Mouse (Mus musculus) frontal cortex, adult 2 months (tissue): ENCODE measurements around the gene Igf2bp2. TPM values are rescaled to one million over a fixed set of nuclear protein-coding genes. Genes with fewer than 3 reads are reported as not detected.
A peak's percentile ranks its signal among the peaks of the same experiment; 100 is the strongest.

ENCODE experiments used
- DNase-seq, 2 experiments: peaks; one replicate each; pipeline ENCODE4 v3.0.0; 2022; ENCODE audit warnings: low spot score in 1 of 2; ENCODE audit errors: extremely low spot score in 1 of 2
- polyA plus RNA-seq: library from polyadenylated mRNA; depleted of rRNA; stranded (reverse); fragments of >200 nt; gene quantifications from 2 replicates; pipeline ENCODE4 v1.2.3, GENCODE M21; 2012; rRNA removed

Igf2bp2 gene
- 1.3 and 1.9 TPM in 2 replicates for polyA plus RNA-seq

DNA sequence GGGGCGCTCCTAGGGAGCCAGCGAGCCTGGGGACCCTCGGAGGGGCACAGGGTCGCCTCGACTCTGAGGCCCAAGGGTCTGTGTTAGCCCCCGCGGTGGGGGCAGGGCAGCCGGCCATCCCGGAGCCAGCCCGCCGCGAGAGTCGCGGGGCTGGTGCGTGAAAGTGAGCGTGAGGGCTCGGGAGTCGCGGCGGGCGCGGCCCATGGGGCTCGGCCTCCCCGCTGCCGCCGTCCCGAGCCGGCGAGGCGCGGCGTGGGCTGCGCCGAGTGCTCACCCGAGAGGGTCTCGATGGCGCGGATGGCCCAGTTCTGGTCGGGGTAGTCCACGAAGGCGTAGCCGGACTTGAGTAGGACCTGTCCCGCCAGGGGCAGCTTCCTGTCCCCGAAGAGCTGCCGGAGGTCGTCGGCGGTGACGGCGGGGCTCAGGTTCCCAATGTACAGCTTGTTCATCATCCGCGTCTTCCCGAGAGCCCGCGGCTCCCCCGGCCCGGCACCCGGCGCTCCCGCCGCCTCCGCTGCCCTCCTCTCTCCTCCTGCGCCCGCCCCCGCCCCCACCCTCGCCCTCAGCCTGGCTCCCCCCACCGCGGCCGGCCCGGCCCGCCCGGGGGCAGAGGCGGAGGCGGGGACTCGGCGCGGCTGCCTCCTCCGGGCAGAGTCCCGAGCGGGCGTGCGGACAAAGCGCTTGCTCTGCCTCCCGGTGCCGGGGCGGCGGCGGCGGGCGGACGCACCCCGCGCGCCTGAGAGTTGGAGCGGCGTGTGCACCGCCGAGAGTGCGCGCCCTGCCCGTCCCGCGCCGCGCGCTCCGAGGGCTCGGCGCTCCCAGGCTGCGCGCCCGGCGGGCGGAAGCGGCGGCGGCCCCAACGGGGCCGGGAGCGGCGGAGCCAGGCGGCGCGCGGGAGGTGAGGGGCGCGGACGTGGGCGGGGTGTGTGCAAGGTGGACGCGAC is at the start of gene Igf2bp2:
TSS of gene Igf2bp2 (minus strand) at position 788 of the 944 bp plus-strand sequence.
- peak in 1 of 2 experiments; percentile 4 for DNase-seq

DNA sequence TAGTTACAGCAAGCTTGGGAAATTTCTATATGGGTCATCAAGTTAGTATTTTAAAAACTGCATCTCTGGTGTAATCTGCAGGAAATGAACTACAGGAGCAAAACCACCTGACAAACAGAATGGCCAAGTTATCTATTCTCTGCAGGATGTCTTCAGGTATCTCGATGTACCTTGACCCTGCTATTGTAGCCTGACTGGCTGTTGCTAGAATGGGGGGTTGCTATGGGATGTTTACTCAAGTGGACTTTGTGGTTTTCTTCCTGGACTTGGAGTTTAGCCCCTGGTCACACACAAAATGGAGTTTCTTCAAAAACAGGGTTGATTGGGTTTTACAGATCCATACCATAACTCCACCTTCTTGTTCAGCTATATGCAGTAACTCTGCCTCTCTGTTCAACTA is 40.4 kb upstream of the Igf2bp2 start:
- DNase-seq: no peak

DNA sequence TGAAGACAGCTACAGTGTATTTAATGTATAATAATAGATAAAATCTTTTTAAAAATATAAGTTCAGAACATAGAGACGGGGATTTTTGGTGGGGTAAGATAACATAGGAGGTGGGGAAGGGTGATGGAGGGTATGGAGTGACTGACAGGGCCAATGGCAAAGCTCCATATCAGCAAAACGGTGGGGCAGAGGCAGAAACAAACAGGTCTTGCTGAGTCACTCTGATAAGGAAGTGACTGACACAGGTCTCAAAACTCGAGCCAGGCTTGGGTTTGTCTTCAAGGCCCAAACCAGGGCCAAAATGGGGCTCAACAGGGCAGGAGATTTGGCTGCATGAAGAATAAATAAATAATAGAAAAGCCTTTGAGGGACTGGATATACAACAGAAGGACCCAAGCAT is 38.8 kb upstream of the Igf2bp2 start:
- no peak for DNase-seq

DNA sequence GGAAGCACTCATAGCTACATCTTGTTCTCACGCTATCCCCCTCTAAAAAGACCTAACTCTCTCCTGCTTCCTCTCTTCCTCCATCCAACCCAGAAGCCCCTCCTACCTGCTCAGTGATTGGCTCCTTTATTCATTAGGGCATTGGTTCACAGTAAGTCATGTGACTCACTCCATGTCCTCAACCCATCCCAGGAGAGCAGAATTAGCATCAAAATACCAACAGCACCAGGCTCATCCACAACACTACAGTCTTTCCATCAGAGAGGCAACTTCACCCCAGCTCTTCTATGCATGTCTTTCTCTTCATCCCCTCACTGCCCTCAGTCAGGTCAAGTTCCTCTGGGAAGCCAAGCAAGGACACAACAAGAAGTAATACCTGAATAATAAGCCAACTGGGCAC is 37.4 kb upstream of the Igf2bp2 start:
- no peak for DNase-seq

DNA sequence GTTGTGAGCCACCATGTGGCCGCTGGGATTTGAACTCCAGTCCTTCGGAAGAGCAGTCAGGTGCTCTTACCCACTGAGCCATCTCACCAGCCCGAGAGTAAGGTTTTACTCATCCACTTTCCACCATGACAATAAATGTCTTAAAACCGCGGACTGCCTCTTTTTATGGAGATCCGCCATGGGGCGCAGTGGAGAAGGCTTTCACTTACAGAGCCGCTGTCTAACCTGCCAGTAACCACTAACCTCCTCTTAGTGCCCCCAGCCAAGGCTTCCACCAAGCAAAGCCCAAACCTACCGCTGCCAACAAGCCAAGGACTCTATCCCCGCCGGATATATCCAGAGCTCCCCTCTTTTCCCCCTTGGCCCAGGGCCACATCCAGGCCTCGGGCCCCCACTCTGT is 24.3 kb upstream of the Igf2bp2 start:
- DNase-seq: no peak

DNA sequence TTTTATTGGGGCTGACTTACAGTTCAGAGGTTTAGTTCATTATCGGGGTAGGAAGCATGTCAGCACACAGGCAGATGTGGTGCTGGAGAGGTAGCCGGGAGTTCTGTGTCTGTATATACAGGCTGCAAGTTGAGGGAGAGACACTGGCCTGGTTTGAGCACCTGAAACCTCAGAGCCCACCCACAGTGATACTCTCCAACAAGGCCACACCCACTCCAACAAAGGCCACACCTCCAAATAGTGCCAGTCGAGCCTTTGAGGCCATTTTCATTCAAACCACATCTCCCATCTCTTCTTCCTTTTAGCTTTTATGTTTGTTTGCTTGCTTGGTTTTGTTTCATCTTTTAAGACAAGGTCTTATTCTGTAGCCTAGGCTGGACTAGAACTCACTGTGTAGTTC is 22.3 kb upstream of the Igf2bp2 start:
- no peak for DNase-seq

DNA sequence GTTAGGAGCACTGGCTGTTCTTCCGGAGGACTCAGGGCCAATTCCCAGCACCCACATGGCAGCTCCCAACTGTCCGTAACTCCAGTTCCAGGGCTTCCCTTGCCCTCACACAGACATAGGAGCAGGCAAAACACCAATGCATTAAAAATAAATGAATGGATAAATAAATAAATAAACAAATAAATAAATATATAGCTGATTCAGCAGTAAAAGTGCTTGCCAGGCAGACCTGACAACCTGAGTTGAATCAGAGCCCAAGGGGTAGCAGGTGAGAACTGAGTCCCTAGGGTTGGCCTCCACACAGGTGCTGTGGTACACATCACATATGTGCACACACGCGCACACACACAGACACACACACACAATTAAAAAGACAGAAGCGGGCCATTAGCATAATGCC is 21.0 kb upstream of the Igf2bp2 start:
- DNase-seq: no peak

DNA sequence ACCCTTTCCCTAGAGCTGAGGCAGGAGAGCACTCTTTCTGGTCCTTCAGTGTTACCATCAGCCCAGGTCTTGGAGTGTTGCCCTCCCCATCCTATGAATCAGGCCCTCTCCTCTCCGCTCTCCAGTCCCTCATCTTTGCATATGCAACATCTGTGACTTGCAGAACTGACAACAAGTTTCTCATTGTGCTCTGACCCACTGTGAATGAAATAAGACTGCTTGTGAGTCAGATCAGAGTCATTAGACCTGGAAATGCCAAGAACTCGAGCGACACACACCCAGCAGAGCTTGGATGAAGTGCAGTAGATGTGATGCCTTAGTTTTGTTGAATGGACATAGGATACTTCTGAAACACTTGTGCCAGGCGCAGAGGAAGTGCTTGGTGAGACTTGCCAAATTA is 19.2 kb upstream of the Igf2bp2 start:
- no peak for DNase-seq

DNA sequence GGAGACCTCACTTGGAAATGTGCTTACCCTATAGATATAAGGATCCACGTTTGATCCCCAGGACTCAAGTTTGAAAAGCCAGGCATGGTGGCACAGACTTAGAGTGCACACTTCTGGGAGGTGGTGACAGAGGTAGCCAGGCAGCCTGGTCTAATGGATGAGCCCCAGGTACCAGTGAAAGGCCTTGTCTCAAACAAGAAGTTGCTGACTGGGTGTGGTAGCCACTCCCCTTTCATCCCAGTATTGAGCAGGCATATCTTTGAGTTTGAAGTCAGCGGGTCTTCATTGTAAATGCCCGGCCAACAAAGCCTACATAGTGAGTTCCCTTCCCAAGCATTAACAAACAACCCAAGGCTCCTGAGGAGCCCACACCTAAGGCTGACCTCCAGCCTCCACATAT is 15.7 kb upstream of the Igf2bp2 start:
- DNase-seq: no peak

DNA sequence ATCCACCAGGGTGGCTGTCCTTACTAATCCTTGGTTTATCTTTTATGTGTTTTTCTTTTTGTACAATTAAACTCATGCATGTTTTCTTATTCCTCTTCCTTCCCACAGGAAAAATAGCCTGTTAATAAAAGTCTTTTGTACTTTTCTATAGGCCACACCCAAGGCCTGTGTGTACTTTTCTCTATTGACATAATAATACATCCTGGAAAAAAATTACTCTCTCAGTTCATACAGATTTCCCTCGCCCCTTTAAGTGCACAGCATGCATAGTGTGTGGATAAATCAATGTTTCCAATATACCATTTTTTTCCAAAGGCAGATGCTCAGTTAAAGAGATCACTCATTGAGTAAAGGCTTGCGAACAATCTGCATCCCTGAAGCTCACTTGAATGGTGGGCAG is 14.9 kb upstream of the Igf2bp2 start:
- no peak for DNase-seq

DNA sequence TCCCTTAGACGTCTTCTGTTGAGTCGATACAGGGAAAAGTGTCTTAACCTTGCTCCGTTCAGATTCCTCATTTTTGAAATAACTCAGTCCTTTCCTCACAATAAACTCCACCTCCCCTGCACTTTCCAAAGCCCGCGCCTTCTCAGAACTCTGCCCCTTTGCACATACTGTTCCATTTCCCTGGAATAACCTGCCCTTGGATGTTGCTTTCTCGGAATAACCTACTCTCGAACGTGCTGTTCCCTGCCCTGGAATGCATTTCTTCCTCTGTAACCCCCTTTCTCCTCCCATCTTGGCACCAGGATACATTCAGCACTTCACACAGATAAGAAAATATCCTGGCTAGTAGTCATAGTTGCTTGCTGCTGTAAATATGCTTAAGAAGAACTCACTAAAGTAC is 5.6 kb upstream of the Igf2bp2 start:
- DNase-seq: no peak

DNA sequence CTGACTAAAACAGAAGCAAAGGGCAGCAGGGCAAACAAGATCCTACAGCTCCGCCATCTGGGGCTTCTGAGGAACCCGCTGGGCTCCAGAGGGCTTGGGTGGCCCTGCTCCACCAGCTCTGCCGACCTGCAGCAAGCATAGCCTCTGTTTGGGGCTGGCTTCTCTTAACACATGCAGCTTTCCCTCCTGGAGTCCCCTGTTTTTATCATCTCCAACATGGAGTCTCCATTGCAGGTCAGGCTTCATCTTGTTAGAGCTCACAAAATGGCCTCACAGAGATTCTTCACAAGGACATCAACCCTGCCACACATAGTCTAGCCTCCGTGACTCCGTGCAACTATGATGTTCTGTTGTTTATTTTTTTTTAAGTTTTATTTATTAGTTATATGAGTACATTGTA is 2.5 kb upstream of the Igf2bp2 start:
- no peak for DNase-seq

DNA sequence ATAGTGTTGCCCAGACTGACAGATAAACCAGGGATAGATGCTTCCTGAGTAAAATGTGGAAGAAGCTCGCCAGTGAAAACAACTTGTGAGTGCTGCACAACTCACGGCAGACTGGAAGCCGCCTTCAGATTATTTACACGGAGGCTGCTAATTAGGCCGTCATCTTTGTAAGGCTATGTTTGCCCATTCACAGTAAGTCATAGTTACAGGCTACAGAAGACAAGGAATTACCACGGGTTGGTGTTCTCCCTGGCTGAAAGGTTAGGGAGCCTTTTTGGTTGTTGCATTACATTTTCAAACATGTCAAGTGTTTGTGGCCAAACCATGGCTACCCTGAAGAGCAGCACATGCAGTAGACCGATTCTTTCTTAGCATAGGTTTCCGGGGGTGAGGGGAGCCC is 1.3 kb upstream of the Igf2bp2 start:
- DNase-seq: no peak

DNA sequence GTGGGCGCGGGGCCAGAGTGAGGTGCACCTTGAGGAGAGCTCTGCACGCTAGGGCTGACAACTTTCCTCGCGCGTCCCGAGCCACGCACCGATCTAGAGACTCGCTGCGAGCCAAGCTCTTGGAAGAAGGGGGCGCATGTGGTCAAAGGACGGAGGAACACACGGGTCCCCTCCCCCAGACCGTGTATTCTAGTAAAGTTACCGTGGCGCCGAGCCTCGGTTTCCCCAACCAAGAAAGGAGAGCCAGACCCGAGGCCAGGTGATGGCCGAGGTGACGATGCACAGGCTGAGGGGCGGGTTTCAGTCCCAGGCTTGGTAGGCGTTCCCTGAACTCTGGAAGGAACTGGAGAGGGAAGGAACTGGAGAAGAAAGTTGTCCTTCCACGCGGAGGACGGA is 355 bp upstream of the Igf2bp2 start:
- DNase-seq: peak in 1 of 2 experiments; percentile 5

DNA sequence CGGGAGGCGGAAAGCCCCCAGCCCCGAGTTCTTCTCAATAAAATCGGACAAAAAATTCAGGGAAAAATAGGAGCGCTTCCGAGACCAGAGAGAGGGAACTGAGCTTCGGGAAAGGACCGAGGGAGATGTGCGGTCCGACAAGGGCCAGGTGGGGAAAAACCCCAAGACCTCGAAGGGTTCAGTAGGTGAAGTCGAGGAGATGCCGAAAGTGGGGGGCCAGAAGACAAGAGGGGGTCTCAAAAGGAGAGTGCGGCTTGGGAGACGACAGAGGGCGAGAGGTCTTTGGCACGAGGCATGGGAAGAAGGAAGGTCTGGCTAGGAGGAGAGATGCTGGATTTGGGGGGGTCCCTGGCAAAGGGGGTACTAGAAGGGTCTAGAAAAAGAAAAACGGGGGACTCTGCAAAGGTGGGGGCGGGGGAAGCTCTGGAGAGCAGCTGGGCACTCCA is 1.0 kb downstream of the Igf2bp2 start:
- peak in 1 of 2 experiments; percentile 1 for DNase-seq

DNA sequence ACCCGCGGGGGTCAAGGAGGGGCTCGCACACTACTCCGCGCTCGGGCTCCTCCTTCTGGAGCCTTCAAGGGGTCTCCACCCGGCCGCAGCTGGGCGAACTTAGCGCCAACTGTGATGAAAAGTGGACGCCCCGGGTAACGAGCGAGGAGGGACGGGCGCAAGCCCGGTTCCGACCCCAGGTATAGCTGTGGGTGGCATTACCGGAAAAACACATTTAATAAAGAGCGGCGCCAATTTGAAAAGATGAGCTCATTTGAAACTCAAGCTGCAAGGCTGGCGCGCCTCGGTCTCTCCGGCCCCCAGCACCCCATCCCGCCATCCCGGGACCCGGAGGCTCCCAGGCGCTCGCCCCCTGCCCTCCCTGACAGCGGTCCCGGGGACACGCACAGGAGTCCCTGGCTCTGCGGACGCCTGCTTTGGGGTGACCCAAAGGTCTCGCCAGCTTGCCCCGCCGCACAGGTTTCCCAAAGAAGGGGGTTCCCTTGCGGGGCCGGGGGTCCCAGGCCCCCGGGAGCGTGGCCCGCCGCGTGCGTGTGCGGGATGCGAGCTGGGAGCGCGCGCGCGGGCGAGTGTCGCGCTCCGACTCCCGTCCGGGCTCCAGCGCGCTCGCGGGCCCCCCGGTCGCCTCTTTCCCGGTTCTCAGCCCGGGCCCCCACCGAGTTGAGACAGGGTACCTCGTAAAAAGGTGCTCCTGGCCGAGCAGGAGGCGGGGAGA is 1.6 kb downstream of the Igf2bp2 start:
- DNase-seq: no peak

DNA sequence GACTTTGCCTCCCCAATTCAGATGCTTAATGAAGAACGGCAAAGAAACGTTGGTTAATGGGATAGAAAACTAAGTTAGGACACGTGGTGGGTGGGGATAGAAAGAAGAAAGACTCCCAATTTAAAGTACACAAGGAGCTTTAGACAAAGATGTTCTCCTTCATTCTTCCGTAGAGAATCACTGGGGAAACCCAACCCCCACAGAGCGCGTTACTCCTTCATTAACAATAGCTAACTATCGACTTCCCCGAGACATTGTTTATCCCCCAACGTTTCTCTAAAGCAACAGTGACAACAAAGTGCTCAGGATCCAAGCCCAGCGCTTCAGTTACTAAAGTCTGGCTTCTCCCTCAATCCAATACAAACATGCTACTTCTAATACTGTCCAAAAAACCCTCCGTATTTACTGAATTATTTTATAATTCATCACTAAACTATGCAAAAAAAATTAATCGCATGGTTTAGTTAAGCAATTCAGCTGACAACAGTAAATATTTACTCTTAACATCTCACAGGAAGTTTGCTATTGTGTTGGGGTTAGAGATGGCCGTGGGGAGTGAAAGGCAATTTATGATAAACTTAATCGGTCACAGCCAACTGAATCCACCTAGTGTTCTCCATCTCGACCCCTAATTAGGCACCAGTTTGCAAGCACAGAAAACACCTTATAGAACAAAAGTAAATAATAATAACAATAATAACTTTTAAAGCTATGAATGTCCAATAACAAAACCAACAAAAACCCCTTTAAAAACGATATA is 2.5 kb downstream of the Igf2bp2 start:
- peak in 1 of 2 experiments; percentile 2 for DNase-seq

DNA sequence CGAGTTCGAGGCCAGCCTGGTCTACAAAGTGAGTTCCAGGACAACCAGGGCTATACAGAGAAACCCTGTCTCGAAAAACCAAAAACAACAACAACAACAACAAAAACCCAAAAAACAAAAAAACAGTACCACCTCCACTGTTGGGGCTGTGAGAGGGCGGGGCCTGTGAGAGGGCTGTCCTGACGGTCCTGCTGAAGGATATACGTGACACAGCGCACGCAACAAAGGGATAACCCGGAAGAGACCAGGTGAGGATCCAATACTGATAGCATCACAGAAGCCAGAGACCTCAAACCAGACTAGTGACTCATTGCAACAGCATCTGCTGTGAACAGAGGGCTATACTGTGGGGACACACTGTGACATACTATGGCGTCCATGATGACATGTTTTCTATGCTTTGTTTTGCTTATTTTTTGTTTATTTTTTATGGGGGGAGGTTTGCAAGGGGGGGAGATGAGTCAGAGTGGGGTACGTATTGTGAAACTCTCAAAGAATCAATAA is 10.1 kb downstream of the Igf2bp2 start:
- DNase-seq: no peak

DNA sequence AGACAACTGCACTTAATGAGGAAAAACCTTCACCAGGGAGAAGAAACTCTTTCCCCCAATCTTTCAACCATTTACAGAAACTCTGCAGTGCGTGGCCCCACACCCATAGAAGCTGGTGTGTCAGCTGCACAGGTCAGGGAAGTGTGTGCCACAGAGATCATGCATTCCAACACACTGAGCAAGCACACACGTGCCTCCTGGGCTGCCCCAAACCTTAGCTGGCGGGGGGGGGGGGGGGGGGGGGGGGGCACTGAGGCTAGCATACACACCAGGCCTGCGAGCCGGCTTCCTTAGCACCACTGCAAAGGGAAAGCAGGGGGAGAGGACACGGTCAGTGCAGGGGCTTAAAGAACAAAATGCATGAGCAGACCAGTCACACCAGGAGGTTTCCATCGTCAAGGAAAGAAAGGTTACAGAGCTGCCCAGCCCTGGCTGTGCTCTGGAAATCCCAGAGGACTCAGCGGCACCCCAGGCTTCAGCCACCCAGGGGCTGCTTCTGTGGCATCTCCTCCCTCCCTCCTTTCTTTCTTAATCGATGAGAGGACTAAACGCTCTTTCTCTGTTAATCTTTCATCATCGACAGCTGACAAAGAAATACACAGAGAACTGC is 11.3 kb downstream of the Igf2bp2 start:
- DNase-seq: no peak

DNA sequence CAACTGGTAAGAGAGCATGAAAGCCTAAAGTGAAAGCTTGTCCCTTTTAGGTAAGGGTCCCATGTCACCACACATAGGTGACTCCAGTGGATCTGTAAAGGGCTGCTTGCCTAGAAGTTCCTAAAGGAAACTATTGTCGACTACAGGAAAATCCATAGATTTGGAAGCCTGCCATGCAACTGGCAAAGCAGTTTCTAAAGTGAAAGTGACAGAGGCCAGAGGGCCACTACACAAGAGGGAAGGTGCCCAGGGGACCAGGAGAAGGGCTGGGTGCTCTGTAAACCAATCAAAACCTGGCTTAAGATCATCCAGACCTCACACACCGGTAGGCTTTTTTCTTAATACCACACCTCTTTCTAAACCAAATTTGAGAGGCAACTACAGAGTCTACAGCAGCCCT is 12.7 kb downstream of the Igf2bp2 start:
- no peak for DNase-seq
